ENCODE assay signal across 8 mouse cellular contexts in the genomic region with DNA sequence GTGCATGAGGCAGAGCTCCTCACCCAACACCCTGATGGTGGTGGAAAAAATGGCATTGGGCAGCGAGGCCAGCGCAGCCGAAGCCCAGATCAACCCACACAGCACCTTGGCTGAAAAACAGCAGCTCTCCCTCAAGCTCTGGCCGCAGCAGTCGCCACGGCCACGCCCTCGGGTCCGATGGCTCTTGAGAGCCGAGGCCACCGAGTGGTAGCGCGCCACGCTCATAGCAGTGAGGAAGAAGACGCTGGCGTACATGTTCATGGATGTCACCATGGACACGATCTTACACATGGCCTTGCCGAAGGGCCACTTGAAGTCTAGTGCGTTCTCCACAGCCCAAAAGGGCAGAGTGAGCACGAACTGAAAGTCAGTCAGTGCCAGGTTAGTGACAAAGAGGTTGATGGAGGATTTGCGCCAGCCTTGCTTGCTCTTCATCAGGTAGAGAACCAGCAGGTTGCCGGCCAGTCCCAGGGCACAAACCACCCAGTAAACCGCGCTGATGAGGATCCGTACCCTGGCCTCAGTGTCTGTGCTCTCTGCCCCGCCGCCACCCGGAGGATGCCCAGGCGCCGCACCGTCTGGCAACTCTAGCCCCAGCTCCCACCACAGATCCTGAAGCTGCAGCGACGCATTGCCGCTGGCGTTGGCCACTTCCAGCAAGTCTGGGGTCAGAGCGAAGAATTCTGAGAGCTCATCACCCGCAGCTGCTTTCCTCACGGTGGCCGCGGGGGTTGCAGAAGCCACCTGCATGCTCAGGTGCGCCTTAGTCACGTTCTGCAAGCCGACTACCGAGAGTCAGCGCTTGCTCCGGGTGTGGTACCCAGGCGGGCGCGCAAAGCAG. TPM values are rescaled to one million over a fixed set of nuclear protein-coding genes. Genes with fewer than 3 reads are reported as not detected.
DNase-seq lines count a peak whose midpoint lies in the region; ATAC-seq and TF ChIP-seq lines count a peak whose summit lies in the region.

No protein-coding gene starts in this region.

- 2% methylated on average over 49 of the region's 49 CpGs for WGBS in lung, embryonic 14.5 days
- whole genome bisulfite sequencing in hindbrain, embryonic 12.5 days = 3% methylated on average over 49 of the region's 49 CpGs
- WGBS in liver, postnatal 0 days (ENCODE audit: insufficient replicate concordance) = 5% methylated on average over 49 of the region's 49 CpGs
- WGBS in stomach, postnatal 0 days = 2% methylated on average over 49 of the region's 49 CpGs

- no peak for TF ChIP-seq EP300 in liver, postnatal 0 days (IDR thresholded peaks at IDR 0.05; ENCODE audit: low read depth)
- TF ChIP-seq EP300 in stomach, postnatal 0 days (optimal IDR thresholded peaks at IDR 0.05) = no peak

- ATAC-seq in lung, embryonic 14.5 days (ENCODE audit: insufficient read depth) = peak; percentile 55
- ATAC-seq in hindbrain, embryonic 12.5 days (ENCODE audit: low FRiP score) = peak; percentile 49
- ATAC-seq in liver, postnatal 0 days = no peak
- no peak for ATAC-seq in stomach, postnatal 0 days (ENCODE audit: low FRiP score, low TSS enrichment)

- no peak for TF ChIP-seq CTCF in lung, embryonic 14.5 days (IDR thresholded peaks at IDR 0.05; ENCODE audit: low read depth)
- no peak for TF ChIP-seq CTCF in liver, postnatal 0 days (IDR thresholded peaks at IDR 0.05; ENCODE audit: low read depth)
- TF ChIP-seq CTCF in stomach, postnatal 0 days (IDR thresholded peaks at IDR 0.05; ENCODE audit: low read depth) = no peak

- H3K4me1 ChIP-seq in lung, embryonic 14.5 days (ENCODE audit: insufficient read depth) = 0 out of 2 replicates have a peak, but pooled peaks cover 5% of the 10 kb centered on the region
- peaks cover 22% of the 10 kb centered on the region for H3K4me1 ChIP-seq in hindbrain, embryonic 12.5 days
- H3K4me1 ChIP-seq in liver, postnatal 0 days (ENCODE audit: insufficient read depth) = no peaks in the 10 kb centered on the region
- H3K4me1 ChIP-seq in stomach, postnatal 0 days (replicated peaks; ENCODE audit: control insufficient read depth, insufficient read depth) = peaks cover 2% of the 10 kb centered on the region

- H3K27ac ChIP-seq in lung, embryonic 14.5 days (ENCODE audit: low read depth) = no peak overlapping the region
- no peak overlapping the region for H3K27ac ChIP-seq in hindbrain, embryonic 12.5 days
- no peak overlapping the region for H3K27ac ChIP-seq in liver, postnatal 0 days (ENCODE audit: low read depth)
- H3K27ac ChIP-seq in stomach, postnatal 0 days (replicated peaks) = no peak overlapping the region

- no peaks in the 10 kb centered on the region for H3K36me3 ChIP-seq in lung, embryonic 14.5 days (ENCODE audit: insufficient read depth)
- no peaks in the 10 kb centered on the region for H3K36me3 ChIP-seq in hindbrain, embryonic 12.5 days
- H3K36me3 ChIP-seq in liver, postnatal 0 days (replicated peaks; ENCODE audit: insufficient read depth, low read length) = no peaks in the 10 kb centered on the region
- no peaks in the 10 kb centered on the region for H3K36me3 ChIP-seq in stomach, postnatal 0 days (ENCODE audit: control insufficient read depth, insufficient read depth, low read length)

- no peak overlapping the region for H3K9ac ChIP-seq in lung, embryonic 14.5 days
- H3K9ac ChIP-seq in hindbrain, embryonic 12.5 days = peak overlapping the region; percentile 43
- no peak overlapping the region for H3K9ac ChIP-seq in liver, postnatal 0 days (replicated peaks)
- H3K9ac ChIP-seq in stomach, postnatal 0 days (ENCODE audit: low read length) = no peak overlapping the region

- peaks cover 37% of the 10 kb centered on the region for H3K27me3 ChIP-seq in lung, embryonic 14.5 days (ENCODE audit: insufficient read depth, low read length)
- H3K27me3 ChIP-seq in hindbrain, embryonic 12.5 days = peaks cover 51% of the 10 kb centered on the region
- peaks cover 36% of the 10 kb centered on the region for H3K27me3 ChIP-seq in liver, postnatal 0 days (ENCODE audit: insufficient read depth, low read length)
- H3K27me3 ChIP-seq in stomach, postnatal 0 days (ENCODE audit: control insufficient read depth, insufficient read depth, low read length) = peaks cover 26% of the 10 kb centered on the region

- H3K4me3 ChIP-seq in lung, embryonic 14.5 days (ENCODE audit: low read depth, low read length) = peak overlapping the region; percentile 36
- peak overlapping the region; percentile 40 for H3K4me3 ChIP-seq in hindbrain, embryonic 12.5 days
- H3K4me3 ChIP-seq in liver, postnatal 0 days (ENCODE audit: low read depth, low read length) = peak overlapping the region; percentile 30
- H3K4me3 ChIP-seq in stomach, postnatal 0 days (ENCODE audit: low read depth, low read length) = peak overlapping the region; percentile 31

- H3K9me3 ChIP-seq in lung, embryonic 14.5 days (ENCODE audit: low read depth, low read length) = no peaks in the 10 kb centered on the region
- no peaks in the 10 kb centered on the region for H3K9me3 ChIP-seq in hindbrain, embryonic 12.5 days (replicated peaks)
- H3K9me3 ChIP-seq in liver, postnatal 0 days (ENCODE audit: low read length) = no peaks in the 10 kb centered on the region
- no peaks in the 10 kb centered on the region for H3K9me3 ChIP-seq in stomach, postnatal 0 days (ENCODE audit: control insufficient read depth, low read length)

- peak; percentile 7 for DNase-seq in adrenal gland, adult 2 months
- no peak for DNase-seq in adrenal gland, adult 8-10 months
- DNase-seq in lung, embryonic 14.5 days = peak; percentile 41
- no peak for DNase-seq in lung, adult 18-20 months
- DNase-seq in liver, postnatal 0 days = no peak
- DNase-seq in stomach, postnatal 0 days (ENCODE audit: low spot score) = peak; percentile 18
- no peak for DNase-seq in lung, postnatal 36 days

- H3K4me2 ChIP-seq in lung, embryonic 14.5 days = peak overlapping the region; percentile 60
- H3K4me2 ChIP-seq in hindbrain, embryonic 12.5 days (replicated peaks) = peak overlapping the region; percentile 64
- peak overlapping the region; percentile 59 for H3K4me2 ChIP-seq in liver, postnatal 0 days (ENCODE audit: low read depth, low read length)
- H3K4me2 ChIP-seq in stomach, postnatal 0 days (replicated peaks; ENCODE audit: low read depth) = peak overlapping the region; percentile 54

RNA-seq across cellular contexts. Expression of gene Rxfp3, which starts 1.0 kb away (rescaled TPM):
- not detected for total RNA-seq in adrenal gland, adult 2 months (2021)
- not detected in 2 replicates for polyA plus RNA-seq in adrenal gland, adult 2 months (2012; rRNA removed)
- total RNA-seq in adrenal gland, adult 8-10 months (2022) = under 1 TPM in 1 of 4 experiments, not detected in 3; 0.06 TPM
- 0.04 and 0.07 TPM in 2 replicates for polyA plus RNA-seq in lung, embryonic 14.5 days (2014; fragmentation: Nextera tagmentation; extraction: Ambion mirVana)
- polyA plus RNA-seq in hindbrain, embryonic 12.5 days (2016; fragmentation: Nextera tagmentation; extraction: Ambion mirVana) = 1.3 and 3.1 TPM in 2 replicates
- polyA plus RNA-seq in liver, postnatal 0 days (2015; fragmentation: Nextera tagmentation; extraction: Ambion mirVana) = not detected in 2 replicates
- 0.02 and 0.04 TPM in 2 replicates for polyA plus RNA-seq in stomach, postnatal 0 days (2015; fragmentation: Nextera tagmentation; extraction: Ambion mirVana)

RNA-seq across cellular contexts. Expression of gene Adamts12, which starts 27.8 kb away (rescaled TPM):
- 1 to 10 TPM; 3.8 to 4.0 TPM for total RNA-seq in adrenal gland, adult 2 months (2021)
- polyA plus RNA-seq in adrenal gland, adult 2 months (2012; rRNA removed) = 0.40 and 0.48 TPM in 2 replicates
- total RNA-seq in adrenal gland, adult 8-10 months (2022) = 1 to 10 TPM; 2.0 to 4.2 (median 2.8) TPM
- 6.8 and 7.0 TPM in 2 replicates for polyA plus RNA-seq in lung, embryonic 14.5 days (2014; fragmentation: Nextera tagmentation; extraction: Ambion mirVana)
- polyA plus RNA-seq in hindbrain, embryonic 12.5 days (2016; fragmentation: Nextera tagmentation; extraction: Ambion mirVana) = 3.2 and 3.5 TPM in 2 replicates
- polyA plus RNA-seq in liver, postnatal 0 days (2015; fragmentation: Nextera tagmentation; extraction: Ambion mirVana) = 0.20 and 0.38 TPM in 2 replicates
- polyA plus RNA-seq in stomach, postnatal 0 days (2015; fragmentation: Nextera tagmentation; extraction: Ambion mirVana) = 0.62 and 1.0 TPM in 2 replicates

RNA-seq across cellular contexts. Expression of gene Slc45a2, which starts 36.2 kb away (rescaled TPM):
- total RNA-seq in adrenal gland, adult 2 months (2021) = not detected
- polyA plus RNA-seq in adrenal gland, adult 2 months (2012; rRNA removed) = 0.04 TPM in 1 of 2 replicates, not detected in the other
- total RNA-seq in adrenal gland, adult 8-10 months (2022) = not detected
- polyA plus RNA-seq in lung, embryonic 14.5 days (2014; fragmentation: Nextera tagmentation; extraction: Ambion mirVana) = not detected in 2 replicates
- 0.20 and 0.34 TPM in 2 replicates for polyA plus RNA-seq in hindbrain, embryonic 12.5 days (2016; fragmentation: Nextera tagmentation; extraction: Ambion mirVana)
- 0.04 and 0.05 TPM in 2 replicates for polyA plus RNA-seq in liver, postnatal 0 days (2015; fragmentation: Nextera tagmentation; extraction: Ambion mirVana)
- polyA plus RNA-seq in stomach, postnatal 0 days (2015; fragmentation: Nextera tagmentation; extraction: Ambion mirVana) = 0.04 TPM in 1 of 2 replicates, not detected in the other

RNA-seq across cellular contexts. Expression of gene Amacr, which starts 55.2 kb away (rescaled TPM):
- 10 to 100 TPM; 18.9 to 22.0 TPM for total RNA-seq in adrenal gland, adult 2 months (2021)
- 7.5 and 9.5 TPM in 2 replicates for polyA plus RNA-seq in adrenal gland, adult 2 months (2012; rRNA removed)
- 10 to 100 TPM; 11.2 to 20.5 (median 17.5) TPM for total RNA-seq in adrenal gland, adult 8-10 months (2022)
- 14.3 and 14.6 TPM in 2 replicates for polyA plus RNA-seq in lung, embryonic 14.5 days (2014; fragmentation: Nextera tagmentation; extraction: Ambion mirVana)
- polyA plus RNA-seq in hindbrain, embryonic 12.5 days (2016; fragmentation: Nextera tagmentation; extraction: Ambion mirVana) = 10.2 and 11.9 TPM in 2 replicates
- 114 and 124 TPM in 2 replicates for polyA plus RNA-seq in liver, postnatal 0 days (2015; fragmentation: Nextera tagmentation; extraction: Ambion mirVana)
- polyA plus RNA-seq in stomach, postnatal 0 days (2015; fragmentation: Nextera tagmentation; extraction: Ambion mirVana) = 12.3 and 12.9 TPM in 2 replicates

Comparison
In these comparisons a context has a peak if more than half of its experiments do, and no peak if none do; other contexts are left out.
1. DNase-seq: peak in adrenal gland, adult 2 months (single experiment), lung, embryonic 14.5 days (single experiment) and stomach, postnatal 0 days (single experiment); none in adrenal gland, adult 8-10 months (single experiment), lung, adult 18-20 months (0 of 2), liver, postnatal 0 days (single experiment) and lung, postnatal 36 days (single experiment).
2. ATAC-seq: peak in lung, embryonic 14.5 days (single experiment) and hindbrain, embryonic 12.5 days (single experiment); none in liver, postnatal 0 days (single experiment) and stomach, postnatal 0 days (single experiment).
3. Peak in every context shown above with its lines, with median percentiles within 50 percentile points of each other: H3K4me2 ChIP-seq and H3K4me3 ChIP-seq.